ENCODE assay signal across 9 mouse cellular contexts in the genomic region with DNA sequence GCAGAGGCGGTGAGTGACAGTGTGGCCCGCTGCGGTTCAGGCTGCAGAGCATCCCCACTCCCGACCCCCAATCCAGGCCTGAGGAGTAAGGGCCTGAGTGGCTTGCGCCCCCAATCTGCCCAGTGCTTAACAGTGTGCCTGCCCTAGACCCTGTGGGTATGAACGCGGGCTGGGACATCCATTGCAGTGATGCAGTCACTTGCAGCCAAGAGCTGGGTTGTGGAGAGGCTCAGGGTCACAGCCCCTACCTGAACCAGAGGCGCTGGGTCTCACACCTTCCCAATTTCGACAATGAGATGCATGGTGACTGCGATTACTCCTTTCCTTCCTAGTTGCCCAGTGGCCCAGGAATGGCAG. TPM values are rescaled to one million over a fixed set of nuclear protein-coding genes. Genes with fewer than 3 reads are reported as not detected.
DNase-seq lines count a peak whose midpoint lies in the region; ATAC-seq lines count a peak whose summit lies in the region.
"Had no signal": no experiment of that assay in that cellular context is flagged by ENCODE, and none has a peak within 500 bp of the region (broad histone marks: within the 10 kb centered on the region; RNA-seq: fewer than 3 reads in every experiment).

No protein-coding gene starts in this region.

- H3K9me3 ChIP-seq in heart, embryonic 15.5 days (replicated peaks), result no peaks in the 10 kb centered on the region

- H3K4me2 ChIP-seq in heart, embryonic 15.5 days, result peak overlapping the region; percentile 94

- 8% methylated on average over 10 of the region's 10 CpGs for WGBS in heart, embryonic 15.5 days

- H3K9ac ChIP-seq in heart, embryonic 15.5 days, result no peak overlapping the region

- H3K4me3 ChIP-seq in heart, embryonic 15.5 days, result peak overlapping the region; percentile 60

- no peaks in the 10 kb centered on the region for H3K36me3 ChIP-seq in heart, embryonic 15.5 days

- DNase-seq in heart, adult 18-20 months, result no peak
- peak; percentile 37 for DNase-seq in R1 (ENCODE audit: low read depth, low spot score)
- DNase-seq in embryo, embryonic 11 days, result no peak
- no peak for DNase-seq in lung, postnatal 10 days
- DNase-seq in ovary, postnatal 14 days (ENCODE audit: low spot score), result no peak

- peak; percentile 39; the same call in 1 of the 2 replicates for ATAC-seq in heart, embryonic 15.5 days (replicated peaks; ENCODE audit: insufficient number of reproducible peaks, insufficient read depth, low FRiP score, low read depth)
- ATAC-seq in granulocyte monocyte progenitor cell, adult 5-6 weeks (replicated peaks; ENCODE audit: poor library complexity, severe bottlenecking), result peak; percentile 33; the same call in 1 of the 2 replicates
- ATAC-seq in megakaryocyte-erythroid progenitor cell, adult 5-6 weeks (replicated peaks; ENCODE audit: low FRiP score, low TSS enrichment, poor library complexity, severe bottlenecking), result 0 out of 2 replicates have a peak, but pooled peaks have one; percentile 25

- peaks cover 47% of the 10 kb centered on the region for H3K27me3 ChIP-seq in heart, embryonic 15.5 days

- no peak overlapping the region for H3K27ac ChIP-seq in heart, embryonic 15.5 days

- H3K4me1 ChIP-seq in heart, embryonic 15.5 days (replicated peaks), result peaks cover 10% of the 10 kb centered on the region; the same call in 1 of the 2 replicates

RNA-seq across cellular contexts. Expression of a gene that starts 0.6 kb away (rescaled TPM):
- 0.58 and 1.1 TPM in 2 replicates for polyA plus RNA-seq in heart, embryonic 15.5 days (2015; fragmentation: Nextera tagmentation; extraction: Ambion mirVana)
- not detected for total RNA-seq in heart, adult 18-20 months (2021)
- not detected in 2 replicates for total RNA-seq in granulocyte monocyte progenitor cell, adult 5-6 weeks (2014; fragmentation: Nextera tagmentation)
- not detected in 2 replicates for total RNA-seq in granulocyte monocyte progenitor cell, adult 5-6 weeks (2017)
- total RNA-seq in megakaryocyte-erythroid progenitor cell, adult 5-6 weeks (2014; fragmentation: Nextera tagmentation), result not detected in 2 replicates
- not detected in 2 replicates for total RNA-seq in megakaryocyte-erythroid progenitor cell, adult 5-6 weeks (2017)
- total RNA-seq: CH12.LX had no signal

RNA-seq across cellular contexts. Expression of a gene that starts 5.9 kb away (rescaled TPM):
- polyA plus RNA-seq in heart, embryonic 15.5 days (2015; fragmentation: Nextera tagmentation; extraction: Ambion mirVana), result 45.0 and 46.6 TPM in 2 replicates
- 10 to 100 TPM; 30.5 to 31.0 TPM for total RNA-seq in heart, adult 18-20 months (2021)
- 101 and 102 TPM in 2 replicates for total RNA-seq in granulocyte monocyte progenitor cell, adult 5-6 weeks (2014; fragmentation: Nextera tagmentation)
- total RNA-seq in granulocyte monocyte progenitor cell, adult 5-6 weeks (2017), result 97.9 and 125 TPM in 2 replicates
- 68.7 and 93.2 TPM in 2 replicates for total RNA-seq in megakaryocyte-erythroid progenitor cell, adult 5-6 weeks (2014; fragmentation: Nextera tagmentation)
- 88.7 and 124 TPM in 2 replicates for total RNA-seq in megakaryocyte-erythroid progenitor cell, adult 5-6 weeks (2017)
